In genomic region chr1:169919211-169919610, GRCm38 (mm10) we compare ENCODE assay signal across 8 mouse cellular contexts. TPM values are rescaled to one million over a fixed set of nuclear protein-coding genes. Genes with fewer than 3 reads are reported as not detected.
DNase-seq lines count a peak whose midpoint lies in the region; ATAC-seq and TF ChIP-seq lines count a peak whose summit lies in the region.

No protein-coding gene starts in this region.

- dilution Hi-C loops in CH12.LX (cut with MboI; ENCODE audit: extremely low pct_ligation_motif_present, extremely low pct_unique_long_range_greater_than_20kb, low sequenced_read_pairs), result no loop called here

- in situ Hi-C loops in CH12.LX (cut with MboI; ENCODE audit: low pct_ligation_motif_present, low pct_unique_long_range_greater_than_20kb, low sequenced_read_pairs), result no loop called here

- peaks cover 0 to 7% of the 10 kb centered on the region in 2 experiments; a peak in 2 of 4 replicates for H3K4me1 ChIP-seq in CH12.LX (ENCODE audit: control insufficient read depth in 1 of 2, insufficient read depth in 2 of 2)
- 0 out of 2 replicates have a peak, but pooled peaks cover 3% of the 10 kb centered on the region for H3K4me1 ChIP-seq in embryonic facial prominence, embryonic 15.5 days
- peaks cover 2% of the 10 kb centered on the region; the same call in 1 of the 2 replicates for H3K4me1 ChIP-seq in heart, embryonic 16.5 days (ENCODE audit: control insufficient read depth, insufficient read depth, low read length)
- no peaks in the 10 kb centered on the region for H3K4me1 ChIP-seq in liver, embryonic 15.5 days (replicated peaks)
- peaks cover 17% of the 10 kb centered on the region for H3K4me1 ChIP-seq in neural tube, embryonic 13.5 days (replicated peaks)

- peak overlapping the region in 1 of 3 experiments; percentile 8 for H3K4me3 ChIP-seq in CH12.LX (replicated peaks in 1 of 3; ENCODE audit: low read depth in 2 of 3, low read length in 2 of 3, poor library complexity in 1 of 3)
- no peak overlapping the region for H3K4me3 ChIP-seq in embryonic facial prominence, embryonic 15.5 days (replicated peaks)
- H3K4me3 ChIP-seq in heart, embryonic 16.5 days (ENCODE audit: low read length), result peak overlapping the region; percentile 2; the same call in 1 of the 2 replicates
- no peak overlapping the region for H3K4me3 ChIP-seq in liver, embryonic 15.5 days (replicated peaks)
- no peak overlapping the region for H3K4me3 ChIP-seq in neural tube, embryonic 13.5 days

- peak overlapping the region; percentile 21; the same call in 1 of the 2 replicates for H3K9ac ChIP-seq in CH12.LX (ENCODE audit: insufficient read depth, low read depth)
- no peak overlapping the region for H3K9ac ChIP-seq in embryonic facial prominence, embryonic 15.5 days
- 0 out of 2 replicates have a peak overlapping the region, but pooled peaks have one; percentile 39 for H3K9ac ChIP-seq in heart, embryonic 16.5 days (ENCODE audit: low read length)
- no peak overlapping the region for H3K9ac ChIP-seq in liver, embryonic 15.5 days
- no peak overlapping the region for H3K9ac ChIP-seq in neural tube, embryonic 13.5 days

- TF ChIP-seq RAD21 in CH12.LX (IDR thresholded peaks at IDR 0.05; ENCODE audit: low read depth, low read length), result peak; percentile 94

- peak; percentile 61 for DNase-seq in CH12.LX (ENCODE audit: extremely low read depth)
- peak; percentile 41 to 55 for DNase-seq in adrenal gland, postnatal 4 days (ENCODE audit: low spot score in 2 of 2)
- DNase-seq in kidney, postnatal 25 days, result peak; percentile 69 to 88
- DNase-seq in thymus, postnatal 10 days (ENCODE audit: low spot score in 2 of 2), result peak; percentile 3 to 27

- H3K4me2 ChIP-seq in CH12.LX (ENCODE audit: insufficient read depth, low read depth, poor library complexity, severe bottlenecking), result peak overlapping the region; percentile 98
- H3K4me2 ChIP-seq in embryonic facial prominence, embryonic 15.5 days (replicated peaks), result peak overlapping the region; percentile 23
- H3K4me2 ChIP-seq in heart, embryonic 16.5 days (ENCODE audit: low read depth, low read length), result peak overlapping the region; percentile 31; the same call in 1 of the 2 replicates
- H3K4me2 ChIP-seq in liver, embryonic 15.5 days, result peak overlapping the region; percentile 4; the same call in 1 of the 2 replicates
- H3K4me2 ChIP-seq in neural tube, embryonic 13.5 days, result peak overlapping the region; percentile 27

- H3K36me3 ChIP-seq in CH12.LX (replicated peaks in 1 of 2; ENCODE audit: control insufficient read depth in 1 of 2, insufficient read depth in 1 of 2, low read length in 1 of 2), result no peaks in the 10 kb centered on the region
- H3K36me3 ChIP-seq in embryonic facial prominence, embryonic 15.5 days, result no peaks in the 10 kb centered on the region
- no peaks in the 10 kb centered on the region for H3K36me3 ChIP-seq in heart, embryonic 16.5 days (ENCODE audit: control insufficient read depth, insufficient read depth)
- H3K36me3 ChIP-seq in liver, embryonic 15.5 days (replicated peaks), result no peaks in the 10 kb centered on the region
- no peaks in the 10 kb centered on the region for H3K36me3 ChIP-seq in neural tube, embryonic 13.5 days

- WGBS in embryonic facial prominence, embryonic 15.5 days, result 2% methylated on average over 11 of the region's 11 CpGs
- 4% methylated on average over 11 of the region's 11 CpGs for WGBS in heart, embryonic 16.5 days
- 4% methylated on average over 11 of the region's 11 CpGs for WGBS in liver, embryonic 15.5 days (ENCODE audit: insufficient replicate concordance)
- WGBS in neural tube, embryonic 13.5 days, result 3% methylated on average over 11 of the region's 11 CpGs

- H3K27me3 ChIP-seq in CH12.LX (replicated peaks), result peaks cover 33% of the 10 kb centered on the region
- H3K27me3 ChIP-seq in embryonic facial prominence, embryonic 15.5 days, result peaks cover 15% of the 10 kb centered on the region
- H3K27me3 ChIP-seq in heart, embryonic 16.5 days (ENCODE audit: control insufficient read depth, insufficient read depth, low read length), result no peaks in the 10 kb centered on the region
- H3K27me3 ChIP-seq in liver, embryonic 15.5 days, result peaks cover 8% of the 10 kb centered on the region
- H3K27me3 ChIP-seq in neural tube, embryonic 13.5 days, result peaks cover 5% of the 10 kb centered on the region; the same call in 1 of the 2 replicates

- TF ChIP-seq POLR2A in CH12.LX (IDR thresholded peaks at IDR 0.05; ENCODE audit: low read depth, low read length), result no peak

- H3K79me2 ChIP-seq in CH12.LX (replicated peaks; ENCODE audit: control insufficient read depth, extremely low read depth, insufficient read depth, poor library complexity, severe bottlenecking), result no peaks in the 10 kb centered on the region

- TF ChIP-seq EP300 in CH12.LX (IDR thresholded peaks at IDR 0.05; ENCODE audit: low read length), result no peak

- H3K27ac ChIP-seq in CH12.LX (ENCODE audit: insufficient read depth, low read depth), result no peak overlapping the region
- no peak overlapping the region for H3K27ac ChIP-seq in embryonic facial prominence, embryonic 15.5 days (replicated peaks)
- no peak overlapping the region for H3K27ac ChIP-seq in heart, embryonic 16.5 days (ENCODE audit: low read length)
- no peak overlapping the region for H3K27ac ChIP-seq in liver, embryonic 15.5 days (replicated peaks)
- H3K27ac ChIP-seq in neural tube, embryonic 13.5 days (replicated peaks), result no peak overlapping the region

- peak; percentile 75 to 90; a peak in 3 of 4 replicates for TF ChIP-seq CTCF in CH12.LX (conservative IDR thresholded peaks at IDR 0.05 in 1 of 2, IDR thresholded peaks at IDR 0.05 in 1 of 2; ENCODE audit: low read depth in 2 of 2, low read length in 2 of 2)

- H3K9me3 ChIP-seq in CH12.LX (replicated peaks; ENCODE audit: low read length), result peaks cover 2% of the 10 kb centered on the region
- H3K9me3 ChIP-seq in embryonic facial prominence, embryonic 15.5 days (replicated peaks), result no peaks in the 10 kb centered on the region
- no peaks in the 10 kb centered on the region for H3K9me3 ChIP-seq in heart, embryonic 16.5 days (replicated peaks; ENCODE audit: control insufficient read depth, low read length)
- no peaks in the 10 kb centered on the region for H3K9me3 ChIP-seq in liver, embryonic 15.5 days (replicated peaks)
- H3K9me3 ChIP-seq in neural tube, embryonic 13.5 days, result no peaks in the 10 kb centered on the region

- ATAC-seq in embryonic facial prominence, embryonic 15.5 days (ENCODE audit: insufficient number of reproducible peaks, low FRiP score, low TSS enrichment, low read depth), result peak; percentile 58; the same call in 1 of the 2 replicates
- no peak for ATAC-seq in heart, embryonic 16.5 days (replicated peaks; ENCODE audit: extremely low read depth, insufficient read depth, low FRiP score)
- ATAC-seq in liver, embryonic 15.5 days (ENCODE audit: insufficient read depth), result peak; percentile 28; the same call in 1 of the 2 replicates
- peak; percentile 54; the same call in 1 of the 2 replicates for ATAC-seq in neural tube, embryonic 13.5 days (ENCODE audit: low read depth)

TF ChIP-seq in CH12.LX, 34 proteins besides CTCF, POLR2A, EP300 and RAD21:
- TF ChIP-seq MEF2A (IDR thresholded peaks at IDR 0.05; ENCODE audit: borderline replicate concordance, low read depth, low read length) (no peak), JUN (IDR thresholded peaks at IDR 0.05; ENCODE audit: insufficient read depth, low read depth, low read length) (no peak), E2F4 (IDR thresholded peaks at IDR 0.05; ENCODE audit: insufficient replicate concordance, low read depth, low read length) (0 out of 2 replicates have a peak, but pooled peaks have one; percentile 55), NRF1 (IDR thresholded peaks at IDR 0.05; ENCODE audit: low read depth, low read length) (no peak), SMC3 (IDR thresholded peaks at IDR 0.05; ENCODE audit: low read depth, low read length) (peak; percentile 78), BHLHE40 (IDR thresholded peaks at IDR 0.05; ENCODE audit: low read depth, low read length) (no peak), IRF4 (IDR thresholded peaks at IDR 0.05; ENCODE audit: low read depth, low read length) (peak; percentile 52; the same call in 1 of the 2 replicates)

RNA-seq across cellular contexts. Expression of gene Ccdc190, which starts 9.2 kb away (rescaled TPM):
- total RNA-seq in CH12.LX (2012; rRNA removed) (not detected in 2 replicates), CH12.LX (2014; rRNA removed) (not detected in 2 replicates)
- polyA plus RNA-seq in CH12.LX (2012; ENCODE audit: insufficient read length, low read depth), result not detected in 2 replicates
- total RNA-seq in adrenal gland, postnatal 4 days (2021), result under 1 TPM; 0.34 to 0.59 TPM
- 0.60 and 0.71 TPM in 2 replicates for polyA plus RNA-seq in embryonic facial prominence, embryonic 15.5 days (2015; fragmentation: Nextera tagmentation; extraction: Ambion mirVana)
- 0.13 TPM in 1 of 2 replicates, not detected in the other for polyA plus RNA-seq in heart, embryonic 16.5 days (2015; fragmentation: Nextera tagmentation; extraction: Ambion mirVana)
- polyA plus RNA-seq in liver, embryonic 15.5 days (2015; fragmentation: Nextera tagmentation; extraction: Ambion mirVana), result not detected in 2 replicates
- polyA plus RNA-seq in neural tube, embryonic 13.5 days (2015; fragmentation: Nextera tagmentation; extraction: Ambion mirVana), result 1.9 and 4.1 TPM in 2 replicates

RNA-seq across cellular contexts. Expression of gene Hsd17b7, which starts 49.8 kb away (rescaled TPM):
- total RNA-seq in CH12.LX (2012; rRNA removed), result 7.5 and 9.4 TPM in 2 replicates
- total RNA-seq in CH12.LX (2014; rRNA removed), result 21.4 and 29.7 TPM in 2 replicates
- polyA plus RNA-seq in CH12.LX (2012; ENCODE audit: insufficient read length, low read depth), result 12.3 and 13.9 TPM in 2 replicates
- 10 to 100 TPM; 10.5 to 12.5 TPM for total RNA-seq in adrenal gland, postnatal 4 days (2021)
- 20.3 and 21.5 TPM in 2 replicates for polyA plus RNA-seq in embryonic facial prominence, embryonic 15.5 days (2015; fragmentation: Nextera tagmentation; extraction: Ambion mirVana)
- polyA plus RNA-seq in heart, embryonic 16.5 days (2015; fragmentation: Nextera tagmentation; extraction: Ambion mirVana), result 17.3 and 17.7 TPM in 2 replicates
- 10.6 and 12.7 TPM in 2 replicates for polyA plus RNA-seq in liver, embryonic 15.5 days (2015; fragmentation: Nextera tagmentation; extraction: Ambion mirVana)
- polyA plus RNA-seq in neural tube, embryonic 13.5 days (2015; fragmentation: Nextera tagmentation; extraction: Ambion mirVana), result 23.1 and 28.2 TPM in 2 replicates

Comparison
In these comparisons a context has a peak if more than half of its experiments do, and no peak if none do; other contexts are left out.
1. DNase-seq: peak in every context shown above with its lines; median percentile 78 in kidney, postnatal 25 days; 61 in CH12.LX; 48 in adrenal gland, postnatal 4 days; 15 in thymus, postnatal 10 days.
2. H3K4me2 ChIP-seq: peak in every context shown above with its lines; median percentile 98 in CH12.LX; 31 in heart, embryonic 16.5 days; 27 in neural tube, embryonic 13.5 days; 23 in embryonic facial prominence, embryonic 15.5 days; 4 in liver, embryonic 15.5 days.
3. H3K9ac ChIP-seq: peak in CH12.LX (single experiment) and heart, embryonic 16.5 days (single experiment); none in embryonic facial prominence, embryonic 15.5 days (single experiment), liver, embryonic 15.5 days (single experiment) and neural tube, embryonic 13.5 days (single experiment).